Mouse (Mus musculus) bone marrow, adult 2 months (tissue): ENCODE data around the gene Ramp1.

Experiments
- CTCF ChIP-seq: fragments of 200-500 bp; IDR thresholded peaks from 2 replicates; pipeline ENCODE4 v1.5.1; 2011; ENCODE audit warnings: low read length, control low read depth; ENCODE audit not compliant: control insufficient read depth, insufficient read depth
- POLR2A ChIP-seq: fragments of 200-500 bp; IDR thresholded peaks from 2 replicates; pipeline ENCODE4 v1.6.1; 2011; ENCODE audit warnings: low read depth, mild to moderate bottlenecking, control low read depth, low read length, borderline replicate concordance; ENCODE audit not compliant: control insufficient read depth

GRCm38 (mm10) chr1:91231896-91232295 lies 52.3 kb downstream of the Ramp1 start:
- TF ChIP-seq POLR2A: no peak
- TF ChIP-seq CTCF: no peak
